Mouse (Mus musculus): ENCODE measurements around the gene Csf2rb. TPM values are rescaled to one million over a fixed set of nuclear protein-coding genes. Genes with fewer than 3 reads are reported as not detected.

Csf2rb gene
- polyA plus RNA-seq, 1 experiment from 2014 or later: 2.3 TPM

GRCm38 (mm10) chr15:78401345-78401744 is 75.8 kb downstream of the Csf2rb start:
- Histone ChIP-seq H3K9ac (ENCODE audit: low read length) (peak overlapping the region; percentile 8; the same call in 1 of the 2 replicates), H3K36me3 (ENCODE audit: control insufficient read depth, insufficient read depth) (no peaks in the 10 kb centered on the region), H3K9me3 (replicated peaks; ENCODE audit: control insufficient read depth, low read length) (no peaks in the 10 kb centered on the region), H3K4me1 (ENCODE audit: control insufficient read depth, insufficient read depth, low read length) (peaks cover 32% of the 10 kb centered on the region), H3K4me3 (ENCODE audit: low read length) (no peak overlapping the region), H3K27me3 (ENCODE audit: control insufficient read depth, insufficient read depth, low read length) (no peaks in the 10 kb centered on the region), H3K27ac (ENCODE audit: low read length) (peak overlapping the region; percentile 84), H3K4me2 (ENCODE audit: low read depth, low read length) (no peak overlapping the region)
- ATAC-seq (replicated peaks; ENCODE audit: extremely low read depth, insufficient read depth, low FRiP score): no peak
- 70% methylated on average over 6 of the region's 6 CpGs for WGBS

- Histone ChIP-seq H3K27me3 (ENCODE audit: control insufficient read depth, insufficient read depth, low read length) (no peaks in the 10 kb centered on the region), H3K4me3 (ENCODE audit: low read length) (no peak overlapping the region), H3K4me1 (ENCODE audit: control insufficient read depth, insufficient read depth, low read length) (peaks cover 32% of the 10 kb centered on the region), H3K27ac (ENCODE audit: low read length) (peak overlapping the region; percentile 84), H3K9ac (ENCODE audit: low read length) (peak overlapping the region; percentile 8; the same call in 1 of the 2 replicates), H3K36me3 (ENCODE audit: control insufficient read depth, insufficient read depth) (no peaks in the 10 kb centered on the region), H3K9me3 (replicated peaks; ENCODE audit: control insufficient read depth, low read length) (no peaks in the 10 kb centered on the region), H3K4me2 (ENCODE audit: low read depth, low read length) (no peak overlapping the region)
- WGBS: 28% methylated on average over 4 of the region's 4 CpGs
- ATAC-seq (replicated peaks; ENCODE audit: extremely low read depth, insufficient read depth, low FRiP score): peak; percentile 24; the same call in 1 of the 2 replicates
These were observed 76.4 kb downstream of the Csf2rb start for GRCm38 (mm10) chr15:78401921-78402320.

- ATAC-seq (replicated peaks; ENCODE audit: extremely low read depth, insufficient read depth, low FRiP score): no peak
- Histone ChIP-seq H3K27ac (ENCODE audit: low read length) (peak overlapping the region; percentile 84), H3K4me2 (ENCODE audit: low read depth, low read length) (peak overlapping the region; percentile 63; the same call in 1 of the 2 replicates), H3K9ac (ENCODE audit: low read length) (0 out of 2 replicates have a peak overlapping the region, but pooled peaks have one; percentile 23), H3K4me3 (ENCODE audit: low read length) (no peak overlapping the region), H3K36me3 (ENCODE audit: control insufficient read depth, insufficient read depth) (no peaks in the 10 kb centered on the region), H3K27me3 (ENCODE audit: control insufficient read depth, insufficient read depth, low read length) (no peaks in the 10 kb centered on the region), H3K9me3 (replicated peaks; ENCODE audit: control insufficient read depth, low read length) (no peaks in the 10 kb centered on the region), H3K4me1 (ENCODE audit: control insufficient read depth, insufficient read depth, low read length) (peaks cover 36% of the 10 kb centered on the region)
- 47% methylated on average over 7 of the region's 7 CpGs for WGBS
These were observed 76.9 kb downstream of the Csf2rb start for GRCm38 (mm10) chr15:78402423-78402822.

GRCm38 (mm10) chr15:78403301-78403741 is 77.8 kb downstream of the Csf2rb start:
- Histone ChIP-seq H3K9ac (ENCODE audit: low read length) (peak overlapping the region; percentile 37), H3K4me2 (ENCODE audit: low read depth, low read length) (peak overlapping the region; percentile 63), H3K9me3 (replicated peaks; ENCODE audit: control insufficient read depth, low read length) (no peaks in the 10 kb centered on the region), H3K27ac (ENCODE audit: low read length) (peak overlapping the region; percentile 84), H3K4me1 (ENCODE audit: control insufficient read depth, insufficient read depth, low read length) (peaks cover 36% of the 10 kb centered on the region), H3K27me3 (ENCODE audit: control insufficient read depth, insufficient read depth, low read length) (no peaks in the 10 kb centered on the region), H3K36me3 (ENCODE audit: control insufficient read depth, insufficient read depth) (no peaks in the 10 kb centered on the region), H3K4me3 (ENCODE audit: low read length) (peak overlapping the region; percentile 16)
- ATAC-seq (replicated peaks; ENCODE audit: extremely low read depth, insufficient read depth, low FRiP score): no peak
- 43% methylated on average over 3 of the region's 3 CpGs for WGBS

Small RNAs within 50 kb of the gene (microRNA-seq; reads per million reads assigned to microRNA genes)
- gene Mir7676-1 (not detected), gene Mir7676-2 (not detected)

Other genes with a start within 250 kb of the Csf2rb start
- not detected in 2 replicates for gene Cacng2, start 205.7 kb upstream of the Csf2rb start, polyA plus RNA-seq (2015; fragmentation: Nextera tagmentation; extraction: Ambion mirVana)
- 37.1 and 46.4 TPM in 2 replicates for gene Ift27, start 151.6 kb upstream of the Csf2rb start, polyA plus RNA-seq (2015; fragmentation: Nextera tagmentation; extraction: Ambion mirVana)
- gene Pvalb, start 119.4 kb upstream of the Csf2rb start, polyA plus RNA-seq (2015; fragmentation: Nextera tagmentation; extraction: Ambion mirVana): 1.00 and 1.1 TPM in 2 replicates
- gene Ncf4, start 81.0 kb upstream of the Csf2rb start, polyA plus RNA-seq (2015; fragmentation: Nextera tagmentation; extraction: Ambion mirVana): 4.9 and 5.3 TPM in 2 replicates
- 0.43 and 0.44 TPM in 2 replicates for gene Csf2rb2, start 20.0 kb upstream of the Csf2rb start, polyA plus RNA-seq (2015; fragmentation: Nextera tagmentation; extraction: Ambion mirVana)
- gene Tex33, start 70.2 kb downstream of the Csf2rb start, polyA plus RNA-seq (2015; fragmentation: Nextera tagmentation; extraction: Ambion mirVana): not detected in 2 replicates
- 39.7 and 41.7 TPM in 2 replicates for gene Tst, start 80.2 kb downstream of the Csf2rb start, polyA plus RNA-seq (2015; fragmentation: Nextera tagmentation; extraction: Ambion mirVana)
- 1.9 and 2.1 TPM in 2 replicates for gene Mpst, start 80.7 kb downstream of the Csf2rb start, polyA plus RNA-seq (2015; fragmentation: Nextera tagmentation; extraction: Ambion mirVana)
- gene Kctd17, start 102.8 kb downstream of the Csf2rb start, polyA plus RNA-seq (2015; fragmentation: Nextera tagmentation; extraction: Ambion mirVana): 18.9 and 22.6 TPM in 2 replicates
- gene Tmprss6, start 142.9 kb downstream of the Csf2rb start, polyA plus RNA-seq (2015; fragmentation: Nextera tagmentation; extraction: Ambion mirVana): 0.38 and 0.79 TPM in 2 replicates
- 1.8 and 4.9 TPM in 2 replicates for gene Il2rb, start 169.5 kb downstream of the Csf2rb start, polyA plus RNA-seq (2015; fragmentation: Nextera tagmentation; extraction: Ambion mirVana)
- gene C1qtnf6, start 205.7 kb downstream of the Csf2rb start, polyA plus RNA-seq (2015; fragmentation: Nextera tagmentation; extraction: Ambion mirVana): 33.1 and 33.5 TPM in 2 replicates
- gene Sstr3, start 218.9 kb downstream of the Csf2rb start, polyA plus RNA-seq (2015; fragmentation: Nextera tagmentation; extraction: Ambion mirVana): 0.09 TPM in 1 of 2 replicates, not detected in the other
- gene Rac2, start 247.0 kb downstream of the Csf2rb start, polyA plus RNA-seq (2015; fragmentation: Nextera tagmentation; extraction: Ambion mirVana): 38.2 and 88.5 TPM in 2 replicates

Measured in heart, embryonic 16.5 days (tissue).